In genomic region chr15:82920895-82921515, GRCm38 (mm10) we compare ENCODE assay signal across 7 mouse cellular contexts.
DNase-seq lines count a peak whose midpoint lies in the region; ATAC-seq lines count a peak whose summit lies in the region.

No protein-coding gene starts in this region.

- WGBS in embryonic facial prominence, embryonic 14.5 days, result 7% methylated on average over 13 of the region's 13 CpGs
- WGBS in heart, embryonic 16.5 days, result 6% methylated on average over 13 of the region's 13 CpGs
- WGBS in stomach, embryonic 16.5 days, result 16% methylated on average over 13 of the region's 13 CpGs

- H3K27ac ChIP-seq in embryonic facial prominence, embryonic 14.5 days (replicated peaks; ENCODE audit: low read depth, low read length), result no peak overlapping the region
- H3K27ac ChIP-seq in heart, embryonic 16.5 days (ENCODE audit: low read length), result no peak overlapping the region
- no peak overlapping the region for H3K27ac ChIP-seq in stomach, embryonic 16.5 days (ENCODE audit: low read length)

- ATAC-seq in embryonic facial prominence, embryonic 14.5 days (ENCODE audit: low read depth), result peak; percentile 34
- ATAC-seq in heart, embryonic 16.5 days (replicated peaks; ENCODE audit: extremely low read depth, insufficient read depth, low FRiP score), result peak; percentile 29
- ATAC-seq in megakaryocyte, adult 5-6 weeks (ENCODE audit: poor library complexity, severe bottlenecking), result 0 out of 2 replicates have a peak, but pooled peaks have one; percentile 24
- peak; percentile 43; the same call in 1 of the 2 replicates for ATAC-seq in stomach, embryonic 16.5 days (ENCODE audit: insufficient read depth, low FRiP score)

- DNase-seq in adrenal gland, adult 18-20 months (ENCODE audit: low spot score in 2 of 2), result peak; percentile 48 to 61
- DNase-seq in embryonic facial prominence, embryonic 14.5 days (ENCODE audit: low spot score), result peak; percentile 80
- peak; percentile 90 for DNase-seq in kidney, postnatal 10 days
- DNase-seq in cerebellum, adult 11-12 months, result no peak

- H3K4me1 ChIP-seq in embryonic facial prominence, embryonic 14.5 days (ENCODE audit: control insufficient read depth, insufficient read depth, low read length), result peaks cover 63% of the 10 kb centered on the region
- H3K4me1 ChIP-seq in heart, embryonic 16.5 days (ENCODE audit: control insufficient read depth, insufficient read depth, low read length), result peaks cover 50% of the 10 kb centered on the region
- H3K4me1 ChIP-seq in stomach, embryonic 16.5 days (ENCODE audit: control insufficient read depth, insufficient read depth, low read length), result peaks cover 58% of the 10 kb centered on the region

- no peaks in the 10 kb centered on the region for H3K9me3 ChIP-seq in embryonic facial prominence, embryonic 14.5 days (ENCODE audit: control insufficient read depth, low read length)
- no peaks in the 10 kb centered on the region for H3K9me3 ChIP-seq in heart, embryonic 16.5 days (replicated peaks; ENCODE audit: control insufficient read depth, low read length)
- H3K9me3 ChIP-seq in stomach, embryonic 16.5 days (replicated peaks; ENCODE audit: control insufficient read depth, low read length), result no peaks in the 10 kb centered on the region

- no peak overlapping the region for H3K9ac ChIP-seq in embryonic facial prominence, embryonic 14.5 days (ENCODE audit: low read depth, low read length)
- no peak overlapping the region for H3K9ac ChIP-seq in heart, embryonic 16.5 days (ENCODE audit: low read length)
- no peak overlapping the region for H3K9ac ChIP-seq in stomach, embryonic 16.5 days (ENCODE audit: low read length)

- no peaks in the 10 kb centered on the region for H3K36me3 ChIP-seq in embryonic facial prominence, embryonic 14.5 days (ENCODE audit: control insufficient read depth, insufficient read depth, low read length)
- H3K36me3 ChIP-seq in heart, embryonic 16.5 days (ENCODE audit: control insufficient read depth, insufficient read depth), result no peaks in the 10 kb centered on the region
- no peaks in the 10 kb centered on the region for H3K36me3 ChIP-seq in stomach, embryonic 16.5 days (ENCODE audit: control insufficient read depth, insufficient read depth, low read length)

- no peak overlapping the region for H3K4me3 ChIP-seq in embryonic facial prominence, embryonic 14.5 days (ENCODE audit: low read depth, low read length)
- peak overlapping the region; percentile 42 for H3K4me3 ChIP-seq in heart, embryonic 16.5 days (ENCODE audit: low read length)
- H3K4me3 ChIP-seq in stomach, embryonic 16.5 days (replicated peaks; ENCODE audit: low read length), result no peak overlapping the region

- H3K4me2 ChIP-seq in embryonic facial prominence, embryonic 14.5 days (ENCODE audit: low read depth, low read length), result peak overlapping the region; percentile 27
- H3K4me2 ChIP-seq in heart, embryonic 16.5 days (ENCODE audit: low read depth, low read length), result peak overlapping the region; percentile 60
- peak overlapping the region; percentile 28; the same call in 1 of the 2 replicates for H3K4me2 ChIP-seq in stomach, embryonic 16.5 days (ENCODE audit: low read depth, low read length)

- no peaks in the 10 kb centered on the region for H3K27me3 ChIP-seq in embryonic facial prominence, embryonic 14.5 days (replicated peaks; ENCODE audit: control insufficient read depth, insufficient read depth, low read length)
- peaks cover 8% of the 10 kb centered on the region; the same call in 1 of the 2 replicates for H3K27me3 ChIP-seq in heart, embryonic 16.5 days (ENCODE audit: control insufficient read depth, insufficient read depth, low read length)
- no peaks in the 10 kb centered on the region for H3K27me3 ChIP-seq in stomach, embryonic 16.5 days (ENCODE audit: control insufficient read depth, insufficient read depth, low read length)
